Mouse (Mus musculus) C2C12 (cell line): ENCODE data around the gene Tnni1.

Experiments used
- CTCF ChIP-seq: IDR thresholded peaks from one replicate; pipeline ENCODE4 v1.5.1; 2011; ENCODE audit not compliant: control insufficient read depth, insufficient read depth, insufficient read length
- MYOD1 ChIP-seq: IDR thresholded peaks from one replicate; pipeline ENCODE4 v1.6.1; 2011; ENCODE audit warnings: low read depth; ENCODE audit not compliant: control insufficient read depth, insufficient read length

DNA sequence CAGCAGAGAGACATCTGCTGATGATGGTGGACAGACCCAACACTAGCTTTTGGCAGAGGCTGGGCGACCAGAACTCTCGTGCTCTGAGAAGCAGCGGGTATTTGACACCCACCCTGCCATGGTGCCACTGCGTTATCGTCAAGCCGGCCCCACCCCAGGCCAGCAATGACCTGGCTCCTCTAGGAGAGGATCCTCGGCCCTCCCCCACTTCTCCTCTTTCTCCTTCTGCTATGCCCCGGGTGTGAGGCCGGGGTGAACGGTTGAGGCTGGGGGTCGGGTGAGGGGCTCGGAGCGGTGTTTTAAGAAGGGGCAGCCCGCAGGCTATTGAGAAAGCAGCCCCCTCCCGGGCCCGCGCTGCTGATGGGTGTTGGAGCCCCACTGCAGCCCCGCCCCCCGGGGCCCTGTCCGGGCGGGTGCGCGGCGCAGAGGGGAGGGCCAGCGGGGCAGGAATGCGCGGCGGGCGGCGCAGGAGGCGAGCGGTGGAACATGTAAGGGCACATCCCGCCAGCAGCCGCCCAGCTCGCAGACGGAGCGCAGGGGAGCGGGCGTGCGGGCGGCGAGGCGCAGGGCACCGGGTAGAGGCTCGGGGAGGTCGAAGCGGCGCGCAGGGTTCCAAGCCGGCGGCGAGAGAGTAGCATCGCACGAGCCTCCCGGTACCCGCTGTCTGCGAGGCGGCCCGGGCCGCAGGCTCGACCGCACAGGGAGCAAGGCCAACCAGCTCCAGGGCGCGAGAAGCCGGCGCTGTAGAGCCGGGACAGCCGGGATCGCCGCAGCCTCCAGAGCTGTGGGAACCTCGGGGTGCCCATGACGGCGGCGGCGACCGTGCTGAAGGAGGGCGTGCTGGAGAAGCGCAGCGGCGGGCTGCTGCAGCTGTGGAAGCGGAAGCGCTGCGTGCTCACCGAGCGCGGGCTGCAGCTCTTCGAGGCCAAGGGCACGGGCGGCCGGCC, 13.3 kb upstream of the Tnni1 start, which contains the start of gene Phlda3:
- TF ChIP-seq CTCF (peak; percentile 2), MYOD1 (no peak)
